Comparison of ENCODE assay signal across 30 mouse cellular contexts in the genomic region with DNA sequence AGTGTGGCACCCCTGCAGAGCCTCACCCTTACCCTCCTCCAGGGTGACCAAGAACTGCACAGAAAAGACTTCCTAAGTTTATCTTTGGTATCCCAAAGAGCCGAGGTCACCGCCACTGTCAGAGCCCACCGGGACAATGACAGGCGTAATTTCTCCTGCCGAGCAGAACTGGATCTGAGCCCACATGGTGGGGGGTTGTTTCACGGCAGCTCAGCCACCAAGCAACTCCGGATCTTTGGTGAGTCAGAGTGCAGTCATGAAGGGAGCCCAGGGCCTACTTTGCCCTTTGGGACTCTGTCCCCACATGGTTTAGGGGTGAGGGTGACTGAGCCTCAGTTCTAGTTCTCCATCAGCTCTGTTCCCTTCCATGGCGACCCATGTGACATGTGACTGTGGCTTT. TPM values are rescaled to one million over a fixed set of nuclear protein-coding genes. Genes with fewer than 3 reads are reported as not detected.
DNase-seq lines count a peak whose midpoint lies in the region; TF ChIP-seq lines count a peak whose summit lies in the region.
"Had no signal": no experiment of that assay in that cellular context is flagged by ENCODE, and none has a peak within 500 bp of the region (broad histone marks: within the 10 kb centered on the region; RNA-seq: fewer than 3 reads in every experiment).

No protein-coding gene starts in this region.

- no peak overlapping the region for H3K27ac ChIP-seq in cerebellum, adult 2 months (ENCODE audit: insufficient read depth, low read length)
- H3K27ac ChIP-seq: forebrain, embryonic 10.5 days; forebrain, embryonic 13.5 days; heart, embryonic 15.5 days; hindbrain, embryonic 10.5 days; hindbrain, embryonic 13.5 days; intestine, embryonic 15.5 days; kidney, embryonic 15.5 days had no signal

- peaks cover 47% of the 10 kb centered on the region for H3K4me1 ChIP-seq in cerebellum, adult 2 months (ENCODE audit: control insufficient read depth, insufficient read depth, low read length)
- H3K4me1 ChIP-seq: forebrain, embryonic 10.5 days; heart, embryonic 12.5 days; intestine, embryonic 15.5 days; kidney, embryonic 15.5 days had no signal

- no peak for TF ChIP-seq CTCF in cerebellum, adult 2 months (IDR thresholded peaks at IDR 0.05; ENCODE audit: borderline replicate concordance, insufficient read depth, low read depth, low read length)

- 42% methylated on average over 8 of the region's 8 CpGs for WGBS in cerebellum, adult 2 months

- TF ChIP-seq POLR2A in cerebellum, adult 2 months (IDR thresholded peaks at IDR 0.05; ENCODE audit: borderline replicate concordance, insufficient read depth, low read length), result no peak

- peak; percentile 48 for DNase-seq in adrenal gland, postnatal 14 days
- DNase-seq in adrenal gland, adult 8-10 months, result no peak
- DNase-seq in cerebellum, adult 8-10 months, result peak; percentile 35
- no peak for DNase-seq in cerebellum, postnatal 36 days
- peak; percentile 23 to 46 for DNase-seq in cerebellum, postnatal 14 days
- DNase-seq in cerebellum, adult 2 months, result no peak
- DNase-seq in 416B (ENCODE audit: low read depth), result peak; percentile 58
- no peak for DNase-seq in spleen, adult 18-20 months
- DNase-seq: gastrocnemius, postnatal 25 days; heart, adult 18-20 months; heart, postnatal 10 days; heart, postnatal 36 days; kidney, adult 11 months; kidney, adult 8-10 months had no signal

- H3K27me3 ChIP-seq in cerebellum, adult 2 months (ENCODE audit: control insufficient read depth, insufficient read depth, low read length), result no peaks in the 10 kb centered on the region
- H3K27me3 ChIP-seq: forebrain, embryonic 13.5 days; heart, embryonic 15.5 days; hindbrain, embryonic 13.5 days; intestine, embryonic 15.5 days; kidney, embryonic 15.5 days had no signal

- H3K4me3 ChIP-seq in cerebellum, adult 2 months (replicated peaks; ENCODE audit: insufficient read depth, low read depth, low read length), result no peak overlapping the region
- H3K4me3 ChIP-seq: forebrain, embryonic 10.5 days; forebrain, embryonic 13.5 days; heart, embryonic 12.5 days; heart, embryonic 15.5 days; hindbrain, embryonic 10.5 days; hindbrain, embryonic 13.5 days; intestine, embryonic 15.5 days; kidney, embryonic 15.5 days had no signal

RNA-seq across cellular contexts. Expression of gene Tcam1, which starts 7.7 kb away (rescaled TPM):
- 0.11 and 0.23 TPM in 2 replicates for total RNA-seq in adrenal gland, postnatal 14 days (2021)
- total RNA-seq in adrenal gland, adult 8-10 months (2022), result under 1 TPM in 3 of 4 experiments, not detected in 1; 0.15 to 0.19 (median 0.17) TPM
- polyA plus RNA-seq in cerebellum, adult 2 months (2012; rRNA removed), result 0.36 and 0.43 TPM in 2 replicates
- total RNA-seq: heart, adult 18-20 months; heart, postnatal 36 days had no signal
- polyA plus RNA-seq: heart, embryonic 15.5 days had no signal

RNA-seq across cellular contexts. Expression of gene Smarcd2, which starts 11.4 kb away (rescaled TPM):
- total RNA-seq in adrenal gland, postnatal 14 days (2021), result 79.9 and 91.0 TPM in 2 replicates
- total RNA-seq in adrenal gland, adult 8-10 months (2022), result 10 to 100 TPM; 74.0 to 91.9 (median 85.8) TPM
- polyA plus RNA-seq in cerebellum, adult 2 months (2012; rRNA removed), result 114 and 144 TPM in 2 replicates

RNA-seq across cellular contexts. Expression of gene Gh, which starts 17.5 kb away (rescaled TPM):
- total RNA-seq in adrenal gland, postnatal 14 days (2021), result not detected in 2 replicates
- not detected for total RNA-seq in adrenal gland, adult 8-10 months (2022)
- not detected in 2 replicates for polyA plus RNA-seq in cerebellum, adult 2 months (2012; rRNA removed)
- total RNA-seq: ES-E14; gastrocnemius, adult 18-20 months; gastrocnemius, postnatal 25 days; heart, adult 18-20 months; heart, postnatal 10 days; heart, postnatal 36 days had no signal
- polyA plus RNA-seq: activated CD4-positive, CD25-positive, alpha-beta regulatory T cell, adult 4 months; brain, embryonic 14.5 days; embryonic facial prominence, embryonic 11.5 days; embryonic facial prominence, embryonic 14.5 days; forebrain, embryonic 10.5 days; forebrain, embryonic 13.5 days; forebrain, embryonic 16.5 days; gonadal fat pad, adult 2 months; heart, embryonic 12.5 days; heart, embryonic 15.5 days; hindbrain, embryonic 10.5 days; hindbrain, embryonic 13.5 days; intestine, embryonic 15.5 days; kidney, embryonic 15.5 days had no signal

RNA-seq across cellular contexts. Expression of gene Psmc5, which starts 28.2 kb away (rescaled TPM):
- total RNA-seq in adrenal gland, postnatal 14 days (2021), result 141 and 146 TPM in 2 replicates
- 100 to 1,000 TPM; 151 to 166 (median 154) TPM for total RNA-seq in adrenal gland, adult 8-10 months (2022)
- 307 and 343 TPM in 2 replicates for polyA plus RNA-seq in cerebellum, adult 2 months (2012; rRNA removed)

RNA-seq across cellular contexts. Expression of gene Ftsj3, which starts 28.2 kb away (rescaled TPM):
- total RNA-seq in adrenal gland, postnatal 14 days (2021), result 66.1 and 77.0 TPM in 2 replicates
- 10 to 100 TPM; 42.3 to 82.3 (median 59.1) TPM for total RNA-seq in adrenal gland, adult 8-10 months (2022)
- polyA plus RNA-seq in cerebellum, adult 2 months (2012; rRNA removed), result 21.3 and 22.8 TPM in 2 replicates

Comparison
In these comparisons a context has a peak if more than half of its experiments do, and no peak if none do; other contexts are left out.
1. DNase-seq: peak in adrenal gland, postnatal 14 days (single experiment), cerebellum, adult 8-10 months (single experiment), cerebellum, postnatal 14 days (2 of 2) and 416B (single experiment); none in adrenal gland, adult 8-10 months (single experiment), cerebellum, postnatal 36 days (0 of 2), cerebellum, adult 2 months (0 of 2) and spleen, adult 18-20 months (0 of 2).